Mouse (Mus musculus): ENCODE results near the gene Mlh1. TPM values are rescaled to one million over a fixed set of nuclear protein-coding genes. Genes with fewer than 3 reads are reported as not detected.

Gene Mlh1
- polyA plus RNA-seq, 1 experiment from 2014 or later, result 48.6 TPM

- ATAC-seq (ENCODE audit: insufficient read depth, low FRiP score, low TSS enrichment), result no peak
- no peaks in the 10 kb centered on the region for H3K36me3 ChIP-seq (ENCODE audit: control insufficient read depth, insufficient read depth, low read length)
- DNase-seq (ENCODE audit: low spot score), result no peak
- 72% methylated on average over 15 of the region's 15 CpGs for WGBS
- H3K9ac ChIP-seq (ENCODE audit: low read length), result peak overlapping the region; percentile 87
- H3K4me3 ChIP-seq (ENCODE audit: low read depth, low read length), result peak overlapping the region; percentile 85
- H3K9me3 ChIP-seq (ENCODE audit: control insufficient read depth, low read length), result no peaks in the 10 kb centered on the region
- peaks cover 24% of the 10 kb centered on the region for H3K4me1 ChIP-seq (ENCODE audit: control insufficient read depth, insufficient read depth, low read length)
- H3K27ac ChIP-seq (ENCODE audit: low read depth, low read length), result no peak overlapping the region
- H3K4me2 ChIP-seq (ENCODE audit: low read depth), result peak overlapping the region; percentile 89
- H3K27me3 ChIP-seq (ENCODE audit: control insufficient read depth, insufficient read depth, low read length), result no peaks in the 10 kb centered on the region
These were observed 1.6 kb upstream of the Mlh1 start for GRCm38 (mm10) chr9:111272996-111273785.

- peak overlapping the region; percentile 87 for H3K9ac ChIP-seq (ENCODE audit: low read length)
- H3K4me2 ChIP-seq (ENCODE audit: low read depth), result peak overlapping the region; percentile 89
- ATAC-seq (ENCODE audit: insufficient read depth, low FRiP score, low TSS enrichment) (no peak), DNase-seq (ENCODE audit: low spot score) (peak; percentile 40)
- peaks cover 24% of the 10 kb centered on the region for H3K4me1 ChIP-seq (ENCODE audit: control insufficient read depth, insufficient read depth, low read length)
- no peaks in the 10 kb centered on the region for H3K27me3 ChIP-seq (ENCODE audit: control insufficient read depth, insufficient read depth, low read length)
- peak overlapping the region; percentile 85 for H3K4me3 ChIP-seq (ENCODE audit: low read depth, low read length)
- H3K9me3 ChIP-seq (ENCODE audit: control insufficient read depth, low read length), result no peaks in the 10 kb centered on the region
- WGBS, result 11% methylated on average over 19 of the region's 19 CpGs
- no peaks in the 10 kb centered on the region for H3K36me3 ChIP-seq (ENCODE audit: control insufficient read depth, insufficient read depth, low read length)
- H3K27ac ChIP-seq (ENCODE audit: low read depth, low read length), result peak overlapping the region; percentile 89
These were observed 765 bp upstream of the Mlh1 start for GRCm38 (mm10) chr9:111272356-111272755.

GRCm38 (mm10) chr9:111271056-111271433 is 546 bp downstream of the Mlh1 start:
- Histone ChIP-seq H3K4me2 (ENCODE audit: low read depth) (peak overlapping the region; percentile 76), H3K27ac (ENCODE audit: low read depth, low read length) (peak overlapping the region; percentile 86), H3K27me3 (ENCODE audit: control insufficient read depth, insufficient read depth, low read length) (no peaks in the 10 kb centered on the region), H3K9me3 (ENCODE audit: control insufficient read depth, low read length) (no peaks in the 10 kb centered on the region), H3K4me3 (ENCODE audit: low read depth, low read length) (peak overlapping the region; percentile 85), H3K36me3 (ENCODE audit: control insufficient read depth, insufficient read depth, low read length) (no peaks in the 10 kb centered on the region), H3K9ac (ENCODE audit: low read length) (peak overlapping the region; percentile 78), H3K4me1 (ENCODE audit: control insufficient read depth, insufficient read depth, low read length) (peaks cover 22% of the 10 kb centered on the region)
- DNase-seq (ENCODE audit: low spot score) (no peak), ATAC-seq (ENCODE audit: insufficient read depth, low FRiP score, low TSS enrichment) (peak; percentile 75)
- under 1% methylated on average over 32 of the region's 32 CpGs for WGBS

GRCm38 (mm10) chr9:111270606-111271005 is 985 bp downstream of the Mlh1 start:
- DNase-seq (ENCODE audit: low spot score) (no peak), ATAC-seq (ENCODE audit: insufficient read depth, low FRiP score, low TSS enrichment) (no peak)
- 13% methylated on average over 5 of the region's 5 CpGs for WGBS
- peak overlapping the region; percentile 76 for H3K4me2 ChIP-seq (ENCODE audit: low read depth)
- H3K4me3 ChIP-seq (ENCODE audit: low read depth, low read length), result peak overlapping the region; percentile 85
- H3K9me3 ChIP-seq (ENCODE audit: control insufficient read depth, low read length), result no peaks in the 10 kb centered on the region
- H3K27ac ChIP-seq (ENCODE audit: low read depth, low read length), result peak overlapping the region; percentile 86
- H3K36me3 ChIP-seq (ENCODE audit: control insufficient read depth, insufficient read depth, low read length), result no peaks in the 10 kb centered on the region
- no peaks in the 10 kb centered on the region for H3K27me3 ChIP-seq (ENCODE audit: control insufficient read depth, insufficient read depth, low read length)
- peak overlapping the region; percentile 78 for H3K9ac ChIP-seq (ENCODE audit: low read length)
- H3K4me1 ChIP-seq (ENCODE audit: control insufficient read depth, insufficient read depth, low read length), result peaks cover 22% of the 10 kb centered on the region

GRCm38 (mm10) chr9:111267998-111268397 is 3.6 kb downstream of the Mlh1 start:
- 98% methylated on average over 2 of the region's 2 CpGs for WGBS
- peaks cover 7% of the 10 kb centered on the region; the same call in 1 of the 2 replicates for H3K4me1 ChIP-seq (ENCODE audit: control insufficient read depth, insufficient read depth, low read length)
- no peak for DNase-seq (ENCODE audit: low spot score)

GRCm38 (mm10) chr9:111261356-111261755 is 10.2 kb downstream of the Mlh1 start:
- DNase-seq (ENCODE audit: low spot score) (no peak), ATAC-seq (ENCODE audit: insufficient read depth, low FRiP score, low TSS enrichment) (no peak)
- no peaks in the 10 kb centered on the region for H3K27me3 ChIP-seq (ENCODE audit: control insufficient read depth, insufficient read depth, low read length)
- H3K27ac ChIP-seq (ENCODE audit: low read depth, low read length), result no peak overlapping the region
- 94% methylated on average over 4 of the region's 4 CpGs for WGBS
- peaks cover 2% of the 10 kb centered on the region; the same call in 1 of the 2 replicates for H3K36me3 ChIP-seq (ENCODE audit: control insufficient read depth, insufficient read depth, low read length)
- no peaks in the 10 kb centered on the region for H3K4me1 ChIP-seq (ENCODE audit: control insufficient read depth, insufficient read depth, low read length)
- no peak overlapping the region for H3K9ac ChIP-seq (ENCODE audit: low read length)
- H3K9me3 ChIP-seq (ENCODE audit: control insufficient read depth, low read length), result no peaks in the 10 kb centered on the region
- no peak overlapping the region for H3K4me3 ChIP-seq (ENCODE audit: low read depth, low read length)
- H3K4me2 ChIP-seq (ENCODE audit: low read depth), result no peak overlapping the region

More at GRCm38 (mm10) chr9:111267998-111268397, 3.6 kb downstream of the Mlh1 start:
- Histone ChIP-seq H3K27me3 (ENCODE audit: control insufficient read depth, insufficient read depth, low read length) (no peaks in the 10 kb centered on the region), H3K4me3 (ENCODE audit: low read depth, low read length) (no peak overlapping the region), H3K9ac (ENCODE audit: low read length) (no peak overlapping the region), H3K4me2 (ENCODE audit: low read depth) (no peak overlapping the region), H3K27ac (ENCODE audit: low read depth, low read length) (no peak overlapping the region), H3K36me3 (ENCODE audit: control insufficient read depth, insufficient read depth, low read length) (no peaks in the 10 kb centered on the region), H3K9me3 (ENCODE audit: control insufficient read depth, low read length) (no peaks in the 10 kb centered on the region)
- ATAC-seq (ENCODE audit: insufficient read depth, low FRiP score, low TSS enrichment), result no peak

GRCm38 (mm10) chr9:111260360-111260985 is 11.1 kb downstream of the Mlh1 start:
- no peaks in the 10 kb centered on the region for H3K27me3 ChIP-seq (ENCODE audit: control insufficient read depth, insufficient read depth, low read length)
- no peak overlapping the region for H3K4me3 ChIP-seq (ENCODE audit: low read depth, low read length)
- H3K27ac ChIP-seq (ENCODE audit: low read depth, low read length), result no peak overlapping the region
- H3K4me1 ChIP-seq (ENCODE audit: control insufficient read depth, insufficient read depth, low read length), result no peaks in the 10 kb centered on the region
- 42% methylated on average over 1 of the region's 1 CpGs for WGBS
- no peak for DNase-seq (ENCODE audit: low spot score)
- H3K9ac ChIP-seq (ENCODE audit: low read length), result no peak overlapping the region
- H3K4me2 ChIP-seq (ENCODE audit: low read depth), result no peak overlapping the region
- ATAC-seq (ENCODE audit: insufficient read depth, low FRiP score, low TSS enrichment), result no peak
- peaks cover 2% of the 10 kb centered on the region; the same call in 1 of the 2 replicates for H3K36me3 ChIP-seq (ENCODE audit: control insufficient read depth, insufficient read depth, low read length)
- no peaks in the 10 kb centered on the region for H3K9me3 ChIP-seq (ENCODE audit: control insufficient read depth, low read length)

GRCm38 (mm10) chr9:111252161-111252869 is 19.3 kb downstream of the Mlh1 start:
- Histone ChIP-seq H3K4me2 (ENCODE audit: low read depth) (no peak overlapping the region), H3K4me1 (ENCODE audit: control insufficient read depth, insufficient read depth, low read length) (no peaks in the 10 kb centered on the region), H3K36me3 (ENCODE audit: control insufficient read depth, insufficient read depth, low read length) (peaks cover 6% of the 10 kb centered on the region), H3K9ac (ENCODE audit: low read length) (no peak overlapping the region), H3K27me3 (ENCODE audit: control insufficient read depth, insufficient read depth, low read length) (no peaks in the 10 kb centered on the region), H3K4me3 (ENCODE audit: low read depth, low read length) (no peak overlapping the region), H3K27ac (ENCODE audit: low read depth, low read length) (no peak overlapping the region), H3K9me3 (ENCODE audit: control insufficient read depth, low read length) (no peaks in the 10 kb centered on the region)
- ATAC-seq (ENCODE audit: insufficient read depth, low FRiP score, low TSS enrichment), result no peak
- 80% methylated on average over 7 of the region's 7 CpGs for WGBS
- DNase-seq (ENCODE audit: low spot score), result no peak
